Mouse (Mus musculus) gastrocnemius, postnatal 14 days (tissue): ENCODE data around the gene Ctr9. TPM values are rescaled to one million over a fixed set of nuclear protein-coding genes. Genes with fewer than 3 reads are reported as not detected.

ENCODE experiments used
- DNase-seq: peaks from one replicate; pipeline ENCODE4 v3.0.0; 2021; ENCODE audit warnings: mixed read lengths
- intact Hi-C: fragments of 180-260 bp; cut with DNase I; formaldehyde crosslinking; loops from one replicate; pipeline ENCODE4 v1.15.1; 2025; ENCODE audit warnings: low total_unique reads
- total RNA-seq, 2 experiments: library from RNA; stranded (reverse); gene quantifications; 2 replicates each; pipeline ENCODE4 v1.2.3; 2021

The Ctr9 gene
- total RNA-seq, 2 experiments from 2014 or later, result 15.5 to 16.9 TPM

- intact Hi-C loops, result no loop called here
- DNase-seq, result peak; percentile 99
Measured at GRCm38 (mm10) chr7:111082822-111083732, 54.3 kb downstream of the Ctr9 start, which contains the start of gene Eif4g2. TSS of gene Eif4g2 (minus strand) at chr7:111083030.

- no peak for DNase-seq
- intact Hi-C loops, result no loop called here
Measured at GRCm38 (mm10) chr7:111083733-111084120, 55.0 kb downstream of the Ctr9 start.

GRCm38 (mm10) chr7:111084443-111084842 lies 55.7 kb downstream of the Ctr9 start:
- DNase-seq, result no peak

GRCm38 (mm10) chr7:111085153-111085552 lies 56.4 kb downstream of the Ctr9 start:
- intact Hi-C loops, result loop anchor here (5.0 kb wide), 1 partner anchor 42 kb away; no protein-coding TSS in a partner anchor
- no peak for DNase-seq

More at GRCm38 (mm10) chr7:111084443-111084842, 55.7 kb downstream of the Ctr9 start:
- intact Hi-C loops, result no loop called here

- intact Hi-C loops, result no loop called here
- DNase-seq, result no peak
Measured at GRCm38 (mm10) chr7:111095169-111095568, 66.4 kb downstream of the Ctr9 start.

GRCm38 (mm10) chr7:111098196-111098595 lies 69.4 kb downstream of the Ctr9 start:
- intact Hi-C loops, result no loop called here
- no peak for DNase-seq

Other genes with a start within 250 kb of the Ctr9 start
- gene Rnf141, start 184.5 kb upstream of the Ctr9 start, total RNA-seq, result 10 to 100 TPM; 12.7 to 13.7 TPM
- gene Lyve1, start 165.7 kb upstream of the Ctr9 start, total RNA-seq, result 10 to 100 TPM; 10.4 to 11.9 TPM
- 10 to 100 TPM in 1 of 2 experiments, 1 to 10 TPM in 1; 6.3 to 10.1 TPM for gene Mrvi1, start 46.5 kb upstream of the Ctr9 start, total RNA-seq
- gene Eif4g2, start 54.1 kb downstream of the Ctr9 start, total RNA-seq, result 100 to 1,000 TPM; 561 to 606 TPM